Mouse (Mus musculus) lung, postnatal 0 days (tissue): ENCODE results near the gene Gm28372. TPM values are rescaled to one million over a fixed set of nuclear protein-coding genes. Genes with fewer than 3 reads are reported as not detected.

Experiments used
- ATAC-seq: fragments of 200-750 bp; cut with Nextera tagmentation; 2 replicates; pipeline ENCODE4 v1.8.0; 2017; ENCODE audit warnings: moderate library complexity
- DNase-seq: peaks from one replicate; pipeline ENCODE4 v3.0.0-alpha.2; 2016; ENCODE audit warnings: low spot score
- H3K27ac ChIP-seq: fragments of 300-500 bp; sonication (generic); 2 replicates; pipeline ENCODE4 v1.5.1; 2014; ENCODE audit warnings: antibody characterized with exemption, mild to moderate bottlenecking, low read length, mixed read lengths
- H3K27me3 ChIP-seq: fragments of 300-500 bp; sonication (generic); replicated peaks from 2 replicates; pipeline ENCODE4 v1.6.1; 2014; ENCODE audit warnings: low read length, mixed read lengths; ENCODE audit not compliant: insufficient read depth
- H3K36me3 ChIP-seq: fragments of 300-500 bp; sonication (generic); 2 replicates; pipeline ENCODE4 v1.6.1; 2014; ENCODE audit warnings: low read length, mixed read lengths; ENCODE audit not compliant: insufficient read depth
- H3K4me1 ChIP-seq: fragments of 300-500 bp; sonication (generic); 2 replicates; pipeline ENCODE4 v1.6.1; 2014; ENCODE audit warnings: antibody characterized with exemption, low read depth, low read length, mixed read lengths; ENCODE audit not compliant: insufficient read depth
- H3K4me2 ChIP-seq: fragments of 300-500 bp; sonication (generic); replicated peaks from 2 replicates; pipeline ENCODE4 v1.6.1; 2014; ENCODE audit warnings: low read depth, mild to moderate bottlenecking, low read length, moderate library complexity, mixed read lengths
- H3K4me3 ChIP-seq: fragments of 300-500 bp; sonication (generic); 2 replicates; pipeline ENCODE4 v1.5.1; 2014; ENCODE audit warnings: low read depth, low read length
- H3K9ac ChIP-seq: fragments of 300-500 bp; sonication (generic); replicated peaks from 2 replicates; pipeline ENCODE4 v1.6.1; 2014; ENCODE audit warnings: low read depth, mild to moderate bottlenecking
- H3K9me3 ChIP-seq: fragments of 300-500 bp; sonication (generic); 2 replicates; pipeline ENCODE4 v1.6.1; 2016; ENCODE audit warnings: low read length, mixed read lengths
- CTCF ChIP-seq: IDR thresholded peaks from 2 replicates; pipeline ENCODE4 v1.5.1; 2016; ENCODE audit warnings: antibody characterized with exemption, mild to moderate bottlenecking
- EP300 ChIP-seq: IDR thresholded peaks from 2 replicates; pipeline ENCODE4 v1.6.1; 2016; ENCODE audit warnings: antibody characterized with exemption, mild to moderate bottlenecking, control low read depth
- WGBS: fragments of 180-500 bp; shearing (Covaris S2); extraction: QIAGEN DNeasy Blood & Tissue Kit; methylation state at CpG from one replicate; pipeline ENCODE4 v1.1.7; 2014; 5-methylcytosine and 5-hydroxymethylcytosine counted together
- polyA plus RNA-seq: library from polyadenylated mRNA; unstranded; fragments of >200 nt; fragmentation: Nextera tagmentation; extraction: Ambion mirVana; gene quantifications from 2 replicates; pipeline ENCODE4 v1.2.1, GENCODE M21; 2015

Gene Gm28372
- polyA plus RNA-seq, 1 experiment from 2014 or later: not detected

- Histone ChIP-seq H3K27ac (no peak overlapping the region), H3K4me3 (no peak overlapping the region), H3K4me1 (no peaks in the 10 kb centered on the region), H3K9ac (no peak overlapping the region), H3K27me3 (no peaks in the 10 kb centered on the region), H3K36me3 (no peaks in the 10 kb centered on the region), H3K9me3 (no peaks in the 10 kb centered on the region), H3K4me2 (no peak overlapping the region)
- DNase-seq (no peak), ATAC-seq (no peak)
- 95% methylated on average over 11 of the region's 11 CpGs for WGBS
- TF ChIP-seq EP300: no peak
- TF ChIP-seq CTCF: no peak
Observed at GRCm38 (mm10) chr2:130395696-130396095, 9.3 kb upstream of the Gm28372 start.

GRCm38 (mm10) chr2:130397186-130397985, 7.7 kb upstream of the Gm28372 start, which contains the start of gene Cpxm1:
Gene Cpxm1, minus strand, starts transcription at chr2:130397574.
- TF ChIP-seq EP300 (no peak), CTCF (no peak)
- Histone ChIP-seq H3K4me2 (peak within 1 kb of the TSS; percentile 90), H3K27ac (no peak within 1 kb of the TSS), H3K36me3 (no peaks in the 10 kb centered on the region), H3K9ac (0 out of 2 replicates have a peak within 1 kb of the TSS, but pooled peaks have one; percentile 16), H3K4me3 (peak within 1 kb of the TSS; percentile 53), H3K4me1 (no peaks in the 10 kb centered on the region), H3K9me3 (no peaks in the 10 kb centered on the region), H3K27me3 (no peaks in the 10 kb centered on the region)
- peak; percentile 56 for ATAC-seq
- WGBS: 5% methylated on average over 38 of the region's 53 CpGs
- peak; percentile 19 for DNase-seq

- TF ChIP-seq EP300: no peak
- TF ChIP-seq CTCF: no peak
- WGBS: 11% methylated on average over 14 of the region's 14 CpGs
- Histone ChIP-seq H3K4me2 (peak overlapping the region; percentile 90), H3K27me3 (no peaks in the 10 kb centered on the region), H3K4me3 (peak overlapping the region; percentile 53; the same call in 1 of the 2 replicates), H3K27ac (no peak overlapping the region), H3K36me3 (no peaks in the 10 kb centered on the region), H3K9me3 (no peaks in the 10 kb centered on the region), H3K4me1 (no peaks in the 10 kb centered on the region), H3K9ac (no peak overlapping the region)
- DNase-seq: no peak
- ATAC-seq: no peak
Observed at GRCm38 (mm10) chr2:130398091-130398490, 6.9 kb upstream of the Gm28372 start.

- DNase-seq: no peak
- Histone ChIP-seq H3K4me3 (no peak overlapping the region), H3K9ac (no peak overlapping the region), H3K27me3 (no peaks in the 10 kb centered on the region), H3K9me3 (no peaks in the 10 kb centered on the region), H3K4me2 (no peak overlapping the region), H3K4me1 (no peaks in the 10 kb centered on the region), H3K36me3 (no peaks in the 10 kb centered on the region), H3K27ac (no peak overlapping the region)
- 88% methylated on average over 1 of the region's 1 CpGs for WGBS
- ATAC-seq: no peak
- TF ChIP-seq EP300 (no peak), CTCF (no peak)
Observed at GRCm38 (mm10) chr2:130400046-130400445, 5.0 kb upstream of the Gm28372 start.

DNA sequence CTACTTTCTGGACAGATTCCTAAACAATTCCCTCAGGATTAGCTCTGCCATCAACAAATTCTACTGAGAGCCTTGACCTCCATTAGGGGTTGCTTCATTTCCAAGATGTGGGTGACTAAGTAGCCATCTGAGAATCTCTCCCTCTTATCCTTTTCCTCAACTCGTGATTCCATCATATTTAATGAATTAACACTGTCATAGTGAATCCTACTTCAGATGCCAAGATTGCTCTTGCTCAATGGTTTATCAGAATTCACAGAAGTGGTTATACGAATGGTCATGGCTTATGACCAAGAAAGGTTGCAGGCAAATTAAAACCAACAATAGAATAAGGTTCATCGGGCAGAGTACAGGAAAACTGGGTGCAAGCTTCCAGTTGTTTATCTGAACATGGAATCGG, 3.1 kb upstream of the Gm28372 start:
- WGBS: 65% methylated on average over 4 of the region's 4 CpGs
- DNase-seq (no peak), ATAC-seq (no peak)
- Histone ChIP-seq H3K4me3 (no peak overlapping the region), H3K27me3 (no peaks in the 10 kb centered on the region), H3K27ac (no peak overlapping the region), H3K4me1 (no peaks in the 10 kb centered on the region), H3K9ac (no peak overlapping the region), H3K36me3 (no peaks in the 10 kb centered on the region), H3K4me2 (no peak overlapping the region), H3K9me3 (no peaks in the 10 kb centered on the region)
- TF ChIP-seq CTCF: no peak
- TF ChIP-seq EP300: no peak

DNA sequence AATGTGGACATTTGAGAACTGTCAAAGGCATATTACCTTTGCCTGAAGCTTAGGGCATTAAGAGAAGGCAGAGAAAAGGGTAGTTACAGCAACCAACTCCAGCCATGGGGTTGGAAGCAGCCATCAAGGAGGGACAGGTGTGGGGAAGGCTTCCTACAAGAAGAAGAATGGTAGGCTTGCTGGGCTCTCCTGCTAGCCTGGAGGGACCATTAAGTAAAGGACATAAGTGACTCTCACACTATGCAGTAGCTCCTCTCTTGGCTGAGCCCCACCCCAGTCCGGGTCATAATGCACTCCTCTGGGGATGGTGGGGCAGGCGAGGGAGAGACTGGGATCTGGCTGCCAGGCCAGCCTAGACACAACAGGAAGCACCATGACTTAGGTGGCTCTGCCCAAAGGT, 1.1 kb downstream of the Gm28372 start, which contains the start of gene Tmem239:
Gene Tmem239, plus strand, starts transcription at position 301 of the 400 bp plus-strand sequence.
- H3K4me2 ChIP-seq: no peak within 1 kb of the TSS
- no peaks in the 10 kb centered on the region for H3K36me3 ChIP-seq
- H3K27ac ChIP-seq: no peak within 1 kb of the TSS
- TF ChIP-seq CTCF (no peak), EP300 (no peak)
- no peaks in the 10 kb centered on the region for H3K27me3 ChIP-seq
- no peaks in the 10 kb centered on the region for H3K9me3 ChIP-seq
- no peak for DNase-seq
- no peak within 1 kb of the TSS for H3K4me3 ChIP-seq
- no peak for ATAC-seq
- H3K9ac ChIP-seq: no peak within 1 kb of the TSS
- no peaks in the 10 kb centered on the region for H3K4me1 ChIP-seq
- 86% methylated on average over 2 of the region's 2 CpGs for whole genome bisulfite sequencing
